Mouse (Mus musculus) brain, embryonic 14.5 days (tissue): ENCODE measurements around the gene Hist1h4a.

Source experiments
- CTCF ChIP-seq: fragments of 200-500 bp; IDR thresholded peaks from 2 replicates; pipeline ENCODE4 v1.5.1; 2012; ENCODE audit warnings: inconsistent platforms, mild to moderate bottlenecking, moderate library complexity, borderline replicate concordance; ENCODE audit not compliant: insufficient read depth, insufficient read length; ENCODE audit errors: extremely low read depth
- POLR2A ChIP-seq: fragments of 200-500 bp; IDR thresholded peaks from 2 replicates; pipeline ENCODE4 v1.6.1; 2012; ENCODE audit warnings: mild to moderate bottlenecking, inconsistent platforms, borderline replicate concordance; ENCODE audit not compliant: poor library complexity, insufficient read depth, insufficient read length, severe bottlenecking; ENCODE audit errors: extremely low read depth

- TF ChIP-seq CTCF (no peak), POLR2A (peak; percentile 77; the same call in 1 of the 2 replicates)
These were observed 2.7 kb upstream of the Hist1h4a start, which contains the start of gene Hist1h1a for GRCm38 (mm10) chr13:23763586-23764323.
